Mouse (Mus musculus): ENCODE measurements at regions not wholly inside any gene's neighbourhood (a gene's known extent, or its start where the extent isn't known, plus 50 kb on each side); places are given as distances from the start of the nearest gene placed in this dataset.

DNA sequence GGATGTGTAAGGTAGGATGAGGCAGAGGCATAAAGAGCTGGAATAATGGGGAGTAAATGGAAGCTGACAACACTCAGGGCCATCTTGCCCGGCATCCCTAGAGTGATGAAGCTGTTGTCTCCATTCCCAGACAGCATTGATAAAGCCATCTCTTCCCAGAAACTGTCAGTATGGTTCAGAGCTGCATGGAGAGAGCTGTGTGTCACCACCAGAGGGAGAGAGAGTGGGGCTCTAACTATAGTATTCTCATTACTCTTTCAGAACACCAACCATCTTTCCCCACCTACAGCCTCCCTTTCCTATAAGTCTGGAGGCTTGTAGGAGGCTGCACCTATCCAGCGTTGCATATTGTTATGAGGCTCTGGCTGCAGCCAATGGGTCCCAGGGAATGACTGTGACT is 264.0 kb upstream of the Dusp10 start:
- WGBS, result 72% methylated on average over 2 of the region's 2 CpGs
- Histone ChIP-seq H3K9me3 (replicated peaks) (no peaks in the 10 kb centered on the region), H3K9ac (no peak overlapping the region), H3K4me1 (replicated peaks) (no peaks in the 10 kb centered on the region), H3K4me2 (no peak overlapping the region), H3K4me3 (no peak overlapping the region), H3K27ac (no peak overlapping the region), H3K27me3 (no peaks in the 10 kb centered on the region), H3K36me3 (no peaks in the 10 kb centered on the region)
- no peak for ATAC-seq (replicated peaks; ENCODE audit: insufficient number of reproducible peaks, insufficient read depth, low FRiP score, low read depth)

DNA sequence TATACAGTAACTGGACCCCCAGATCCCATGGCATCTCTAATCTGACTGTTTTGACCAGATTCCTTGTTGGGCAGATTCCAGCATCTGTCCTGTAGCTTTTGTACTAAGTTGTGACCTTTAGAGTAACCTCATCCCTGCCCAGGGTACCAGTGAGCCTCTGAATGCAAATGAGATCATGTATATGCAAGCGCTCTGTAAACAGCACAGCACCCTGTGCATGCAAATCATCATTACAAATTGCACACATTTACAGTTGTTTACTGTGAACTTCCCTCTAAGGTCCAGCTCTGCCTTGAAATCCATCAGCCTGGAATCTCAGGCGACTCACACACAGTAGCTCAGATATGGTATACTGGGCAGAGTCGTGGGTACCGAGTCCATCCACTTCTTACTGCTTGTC is 258.6 kb upstream of the Dusp10 start:
- Histone ChIP-seq H3K27me3 (no peaks in the 10 kb centered on the region), H3K9me3 (replicated peaks) (no peaks in the 10 kb centered on the region), H3K36me3 (no peaks in the 10 kb centered on the region), H3K4me2 (no peak overlapping the region), H3K27ac (no peak overlapping the region), H3K4me1 (replicated peaks) (no peaks in the 10 kb centered on the region), H3K4me3 (no peak overlapping the region), H3K9ac (no peak overlapping the region)
- 80% methylated on average over 4 of the region's 4 CpGs for WGBS
- ATAC-seq (replicated peaks; ENCODE audit: insufficient number of reproducible peaks, insufficient read depth, low FRiP score, low read depth), result no peak

DNA sequence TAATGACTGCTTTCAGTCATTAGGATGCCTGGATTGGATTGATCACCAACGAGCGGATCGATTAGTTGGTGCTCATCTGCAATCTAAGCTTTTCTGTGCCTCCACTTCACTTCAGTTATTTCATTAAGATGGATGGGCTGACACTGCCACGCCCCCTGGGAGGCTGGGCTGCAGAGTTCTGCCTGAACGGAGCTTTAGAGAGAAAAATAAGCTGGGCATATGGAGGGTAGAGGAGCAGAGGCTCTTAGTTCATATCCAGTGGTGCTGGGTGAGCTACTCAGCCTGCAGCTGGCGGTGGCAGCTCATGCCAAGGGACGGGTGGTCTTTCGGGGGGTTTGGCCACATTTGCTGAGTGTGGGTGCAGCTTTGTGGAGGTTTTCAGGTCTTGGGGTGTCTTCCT is 256.4 kb upstream of the Dusp10 start:
- H3K4me2 ChIP-seq, result no peak overlapping the region
- no peak overlapping the region for H3K27ac ChIP-seq
- H3K4me3 ChIP-seq, result no peak overlapping the region
- H3K4me1 ChIP-seq (replicated peaks), result no peaks in the 10 kb centered on the region
- H3K27me3 ChIP-seq, result no peaks in the 10 kb centered on the region
- H3K36me3 ChIP-seq, result no peaks in the 10 kb centered on the region
- H3K9ac ChIP-seq, result no peak overlapping the region
- WGBS, result 70% methylated on average over 8 of the region's 8 CpGs
- H3K9me3 ChIP-seq (replicated peaks), result no peaks in the 10 kb centered on the region
- no peak for ATAC-seq (replicated peaks; ENCODE audit: insufficient number of reproducible peaks, insufficient read depth, low FRiP score, low read depth)

DNA sequence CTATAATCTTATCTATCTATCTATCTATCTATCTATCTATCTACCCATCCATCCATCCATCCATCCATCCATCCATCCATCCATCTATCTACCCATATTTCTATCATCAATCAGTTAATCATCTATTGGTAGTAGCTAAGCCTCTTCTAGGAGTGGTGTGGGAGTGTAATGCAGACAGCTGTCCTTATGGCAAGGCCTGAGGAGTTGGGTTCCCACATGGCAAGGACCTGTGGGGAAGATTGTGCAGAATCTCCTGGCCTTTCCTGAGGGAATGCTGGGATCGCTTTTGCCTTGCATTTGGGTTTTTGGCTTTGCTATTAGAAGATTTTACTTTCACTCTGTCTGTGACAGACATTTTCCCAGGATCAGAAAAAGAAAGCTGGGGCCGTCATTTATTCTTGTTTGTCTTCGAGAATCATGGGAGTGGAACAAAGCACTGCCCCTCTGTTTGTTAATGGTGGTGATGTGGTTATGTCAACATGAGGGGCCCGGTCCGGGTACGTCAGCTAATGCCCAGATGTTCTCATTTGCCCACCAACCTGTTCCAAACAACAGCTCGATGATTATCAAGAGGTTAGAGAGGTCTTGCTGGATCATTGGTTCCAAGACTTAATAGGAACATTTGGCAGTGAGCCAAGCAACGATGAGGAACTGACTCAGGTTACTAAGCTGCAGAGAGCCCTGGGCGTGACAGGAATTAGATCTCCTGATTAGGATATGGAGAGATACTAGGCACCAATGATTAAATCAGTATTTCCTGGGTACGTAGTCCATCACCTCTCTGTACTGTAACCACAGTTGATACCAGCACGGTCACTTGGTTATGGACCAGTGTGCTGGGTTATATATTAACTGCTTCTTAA is 249.0 kb upstream of the Dusp10 start:
- Histone ChIP-seq H3K4me2 (no peak overlapping the region), H3K4me1 (replicated peaks) (no peaks in the 10 kb centered on the region), H3K9ac (no peak overlapping the region), H3K27ac (no peak overlapping the region), H3K4me3 (no peak overlapping the region), H3K9me3 (replicated peaks) (no peaks in the 10 kb centered on the region), H3K36me3 (no peaks in the 10 kb centered on the region), H3K27me3 (no peaks in the 10 kb centered on the region)
- no peak for ATAC-seq (replicated peaks; ENCODE audit: insufficient number of reproducible peaks, insufficient read depth, low FRiP score, low read depth)
- 69% methylated on average over 11 of the region's 11 CpGs for WGBS

DNA sequence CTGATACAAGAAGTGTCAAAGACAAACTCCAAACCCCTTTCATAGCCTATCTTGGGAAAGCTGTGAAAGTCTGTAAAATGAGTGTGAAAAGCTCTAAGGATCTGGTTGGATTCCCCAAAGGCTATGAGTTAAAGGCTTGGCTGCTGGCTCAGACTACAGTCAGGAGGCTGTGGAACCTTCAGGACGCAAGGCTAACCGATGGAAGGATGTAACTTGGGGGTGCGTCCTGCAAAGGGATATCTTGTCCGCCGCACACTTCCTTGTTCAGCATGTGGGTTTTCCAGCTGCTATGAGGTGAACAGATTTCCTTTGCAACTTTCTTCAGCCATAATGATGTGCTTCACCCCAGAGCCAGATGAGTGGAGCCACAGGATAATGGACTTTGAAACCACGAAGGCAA is 240.3 kb upstream of the Dusp10 start:
- Histone ChIP-seq H3K9me3 (replicated peaks) (no peaks in the 10 kb centered on the region), H3K36me3 (no peaks in the 10 kb centered on the region), H3K4me2 (no peak overlapping the region), H3K9ac (no peak overlapping the region), H3K27ac (no peak overlapping the region), H3K4me3 (no peak overlapping the region), H3K4me1 (replicated peaks) (no peaks in the 10 kb centered on the region), H3K27me3 (no peaks in the 10 kb centered on the region)
- WGBS, result 36% methylated on average over 6 of the region's 6 CpGs
- ATAC-seq (replicated peaks; ENCODE audit: insufficient number of reproducible peaks, insufficient read depth, low FRiP score, low read depth), result 0 out of 2 replicates have a peak, but pooled peaks have one; percentile 22

DNA sequence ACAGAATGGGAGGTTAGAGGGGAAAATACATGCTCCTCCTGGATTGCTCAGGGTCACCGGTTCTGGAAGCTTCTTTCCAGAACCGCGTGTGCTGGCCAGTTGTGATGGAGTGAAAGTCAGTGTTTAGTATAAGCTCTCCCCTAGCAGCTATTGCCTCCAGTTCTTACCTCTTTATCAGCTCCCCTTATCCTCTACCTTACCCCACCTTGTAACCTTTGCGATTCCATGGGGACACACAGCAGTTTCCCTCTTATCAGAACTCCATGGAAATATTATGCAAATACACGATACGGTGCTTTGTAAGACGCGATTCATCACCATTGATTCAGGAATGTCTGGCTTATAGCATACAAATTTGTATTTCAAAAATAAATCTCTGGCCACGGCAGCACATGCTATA is 232.9 kb upstream of the Dusp10 start:
- no peak for ATAC-seq (replicated peaks; ENCODE audit: insufficient number of reproducible peaks, insufficient read depth, low FRiP score, low read depth)
- Histone ChIP-seq H3K9ac (no peak overlapping the region), H3K27ac (no peak overlapping the region), H3K9me3 (replicated peaks) (no peaks in the 10 kb centered on the region), H3K27me3 (no peaks in the 10 kb centered on the region), H3K36me3 (no peaks in the 10 kb centered on the region), H3K4me1 (replicated peaks) (0 out of 2 replicates have a peak, but pooled peaks cover 2% of the 10 kb centered on the region), H3K4me2 (no peak overlapping the region), H3K4me3 (no peak overlapping the region)
- WGBS, result 92% methylated on average over 9 of the region's 9 CpGs

DNA sequence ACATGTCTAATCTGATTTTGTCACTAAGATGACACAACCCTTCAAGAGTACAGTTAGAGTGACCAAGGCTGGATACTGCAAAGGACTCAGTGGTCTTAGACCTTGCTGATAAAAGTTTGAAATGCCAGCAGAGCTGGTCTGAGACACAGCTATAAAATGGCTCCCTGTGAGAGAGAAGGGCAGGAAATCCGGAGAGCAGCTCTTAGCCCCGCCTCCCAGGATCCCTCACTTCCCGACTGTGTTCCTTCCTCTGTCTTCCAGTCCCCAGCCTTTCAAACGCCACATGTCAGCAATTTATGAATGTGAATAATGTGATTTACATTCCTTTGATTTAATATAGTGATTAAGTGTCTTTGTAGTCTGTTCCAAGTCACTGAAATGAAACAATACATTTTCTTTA is 232.3 kb upstream of the Dusp10 start:
- H3K4me2 ChIP-seq, result no peak overlapping the region
- no peak overlapping the region for H3K27ac ChIP-seq
- no peaks in the 10 kb centered on the region for H3K36me3 ChIP-seq
- no peaks in the 10 kb centered on the region for H3K27me3 ChIP-seq
- H3K4me3 ChIP-seq, result no peak overlapping the region
- H3K9ac ChIP-seq, result no peak overlapping the region
- H3K4me1 ChIP-seq (replicated peaks), result 0 out of 2 replicates have a peak, but pooled peaks cover 2% of the 10 kb centered on the region
- H3K9me3 ChIP-seq (replicated peaks), result no peaks in the 10 kb centered on the region
- WGBS, result 56% methylated on average over 4 of the region's 4 CpGs
- ATAC-seq (replicated peaks; ENCODE audit: insufficient number of reproducible peaks, insufficient read depth, low FRiP score, low read depth), result no peak

DNA sequence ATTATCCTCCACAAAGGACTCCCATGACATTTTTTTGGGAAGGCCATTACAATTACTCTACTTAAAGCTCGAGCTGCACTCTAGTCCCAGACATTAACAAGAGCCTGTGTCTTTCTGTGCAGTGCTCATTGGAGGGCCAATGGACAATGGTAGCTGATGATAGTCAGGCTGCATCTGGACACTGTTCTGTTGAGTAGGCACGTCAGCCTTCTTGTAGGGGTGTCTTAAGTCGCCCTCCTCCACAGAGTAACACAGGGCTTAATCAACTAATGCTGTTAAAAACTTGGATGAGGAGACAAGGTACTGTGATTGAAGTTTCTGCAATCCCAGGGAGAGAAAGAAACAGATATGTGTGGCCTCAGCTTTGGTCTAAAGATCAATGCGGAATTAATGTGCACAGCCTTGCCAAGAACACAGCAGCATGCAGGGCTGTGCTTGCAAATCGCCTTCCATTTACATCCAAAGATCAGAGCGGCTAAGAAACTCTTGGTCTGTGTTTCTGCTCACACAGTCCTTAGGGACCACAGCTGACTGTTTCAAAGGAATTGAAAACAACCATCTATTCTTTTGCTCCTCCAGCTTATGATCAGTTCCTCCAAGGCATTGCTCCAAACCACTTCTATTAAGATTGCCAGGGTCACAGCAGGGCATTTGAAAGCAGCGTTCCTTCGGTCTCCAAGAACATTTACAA is 229.5 kb upstream of the Dusp10 start:
- no peaks in the 10 kb centered on the region for H3K9me3 ChIP-seq (replicated peaks)
- H3K27me3 ChIP-seq, result no peaks in the 10 kb centered on the region
- H3K4me1 ChIP-seq (replicated peaks), result 0 out of 2 replicates have a peak, but pooled peaks cover 2% of the 10 kb centered on the region
- H3K9ac ChIP-seq, result no peak overlapping the region
- H3K27ac ChIP-seq, result no peak overlapping the region
- ATAC-seq (replicated peaks; ENCODE audit: insufficient number of reproducible peaks, insufficient read depth, low FRiP score, low read depth), result no peak
- no peak overlapping the region for H3K4me3 ChIP-seq
- no peaks in the 10 kb centered on the region for H3K36me3 ChIP-seq
- 69% methylated on average over 8 of the region's 8 CpGs for WGBS
- H3K4me2 ChIP-seq, result no peak overlapping the region

DNA sequence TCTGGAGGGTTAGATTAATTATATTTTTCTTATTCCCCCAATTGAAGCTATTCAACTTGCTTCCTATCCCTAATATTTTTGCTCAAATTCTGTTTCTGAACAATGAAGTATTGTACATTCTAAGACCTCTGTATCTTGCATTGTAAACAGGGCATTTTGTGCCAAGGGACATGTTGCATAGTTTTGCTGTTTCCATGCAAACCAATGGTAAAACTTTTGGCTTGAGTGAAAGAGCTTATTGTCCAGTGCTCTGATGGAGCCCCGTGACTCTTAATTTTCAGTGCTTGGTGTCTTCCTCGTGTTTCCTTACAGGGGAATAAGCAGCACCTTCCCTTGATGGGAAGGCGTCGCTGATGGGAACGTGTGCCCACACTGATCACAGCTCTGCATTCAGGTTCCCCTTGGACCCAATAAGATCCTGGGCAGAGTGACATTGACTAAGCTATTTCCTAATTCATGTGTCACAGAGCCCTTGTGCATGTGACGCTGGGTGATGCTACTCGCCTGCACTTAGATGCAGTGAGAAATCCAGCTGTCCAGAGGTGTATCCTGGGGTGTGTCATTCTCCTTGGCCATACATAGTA is 220.8 kb upstream of the Dusp10 start:
- Histone ChIP-seq H3K4me2 (no peak overlapping the region), H3K27me3 (no peaks in the 10 kb centered on the region), H3K36me3 (no peaks in the 10 kb centered on the region), H3K4me3 (no peak overlapping the region), H3K9me3 (replicated peaks) (no peaks in the 10 kb centered on the region), H3K4me1 (replicated peaks) (peaks cover 12% of the 10 kb centered on the region; the same call in 1 of the 2 replicates), H3K27ac (no peak overlapping the region), H3K9ac (no peak overlapping the region)
- ATAC-seq (replicated peaks; ENCODE audit: insufficient number of reproducible peaks, insufficient read depth, low FRiP score, low read depth), result no peak
- 85% methylated on average over 7 of the region's 7 CpGs for WGBS

DNA sequence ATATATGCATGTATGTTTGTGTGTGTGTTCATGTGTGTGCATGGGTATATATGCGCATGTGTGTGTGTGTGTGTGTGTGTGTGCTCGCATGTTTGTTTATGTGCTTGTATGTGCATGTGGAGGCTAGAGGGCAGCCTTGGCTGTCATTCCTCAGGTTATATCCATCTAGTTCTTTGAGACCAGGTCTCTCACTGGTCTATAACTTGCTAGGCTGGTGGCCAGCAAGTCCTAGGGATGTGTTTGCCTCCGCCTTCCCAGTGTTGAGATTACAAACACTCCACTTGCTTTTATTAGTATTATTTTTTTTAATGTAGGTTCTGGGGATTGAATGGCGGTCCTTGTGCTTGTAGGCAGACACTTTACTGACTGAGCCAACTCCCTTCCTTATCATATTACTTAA is 219.8 kb upstream of the Dusp10 start:
- no peak for ATAC-seq (replicated peaks; ENCODE audit: insufficient number of reproducible peaks, insufficient read depth, low FRiP score, low read depth)
- Histone ChIP-seq H3K9ac (no peak overlapping the region), H3K27me3 (no peaks in the 10 kb centered on the region), H3K4me2 (no peak overlapping the region), H3K4me1 (replicated peaks) (peaks cover 12% of the 10 kb centered on the region; the same call in 1 of the 2 replicates), H3K27ac (peak overlapping the region; percentile 47), H3K4me3 (no peak overlapping the region), H3K9me3 (replicated peaks) (no peaks in the 10 kb centered on the region), H3K36me3 (no peaks in the 10 kb centered on the region)
- 67% methylated on average over 4 of the region's 4 CpGs for WGBS

DNA sequence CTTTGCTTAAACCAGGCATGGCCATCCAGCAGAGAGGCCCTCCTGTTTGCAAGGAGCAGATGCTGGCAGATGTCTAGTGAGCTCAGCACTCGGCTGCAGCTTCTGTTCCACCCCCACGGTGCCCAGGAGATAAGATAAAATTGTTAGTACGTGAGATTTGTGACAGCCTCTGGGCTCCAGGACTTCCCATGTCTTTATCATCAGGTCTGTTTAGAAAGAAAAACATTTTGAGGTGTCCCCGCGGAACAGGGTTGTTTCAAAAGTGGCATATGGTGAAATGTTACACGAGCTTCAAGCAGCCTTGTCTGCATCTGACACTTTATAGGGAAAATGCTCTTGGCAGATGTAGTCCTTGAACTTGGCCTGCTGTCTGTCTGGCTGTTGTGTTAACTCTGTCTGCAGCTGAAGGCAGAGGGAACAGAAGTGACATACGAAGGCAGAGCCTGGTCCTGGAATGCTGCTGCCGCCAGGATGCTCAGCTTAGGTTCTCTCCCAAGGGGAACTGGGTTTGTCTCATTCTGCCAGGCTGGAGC is 219.1 kb upstream of the Dusp10 start:
- WGBS, result 6% methylated on average over 8 of the region's 8 CpGs
- Histone ChIP-seq H3K9ac (no peak overlapping the region), H3K9me3 (replicated peaks) (no peaks in the 10 kb centered on the region), H3K4me2 (peak overlapping the region; percentile 21; the same call in 1 of the 2 replicates), H3K4me1 (replicated peaks) (peaks cover 12% of the 10 kb centered on the region; the same call in 1 of the 2 replicates), H3K36me3 (no peaks in the 10 kb centered on the region), H3K27me3 (no peaks in the 10 kb centered on the region), H3K4me3 (no peak overlapping the region), H3K27ac (peak overlapping the region; percentile 47)
- ATAC-seq (replicated peaks; ENCODE audit: insufficient number of reproducible peaks, insufficient read depth, low FRiP score, low read depth), result peak; percentile 88
